Mouse (Mus musculus) frontal cortex, adult (tissue): ENCODE measurements at regions not wholly inside any gene's neighbourhood (a gene's known extent, or its start where the extent isn't known, plus 50 kb on each side); places are given as distances from the start of the nearest gene placed in this dataset.

ENCODE experiments used
- ATAC-seq: cut with Nextera tagmentation; 2 replicates; pipeline ENCODE4 v1.9.2; 2017; ENCODE audit warnings: mild to moderate bottlenecking, moderate library complexity, mixed read lengths; ENCODE audit not compliant: low TSS enrichment

- peak; percentile 55 for ATAC-seq
Observed at GRCm38 (mm10) chr6:141136664-141137375, 112.2 kb upstream of the Pde3a start.

- ATAC-seq: no peak
Observed at GRCm38 (mm10) chr6:141141016-141141415, 108.1 kb upstream of the Pde3a start.

DNA sequence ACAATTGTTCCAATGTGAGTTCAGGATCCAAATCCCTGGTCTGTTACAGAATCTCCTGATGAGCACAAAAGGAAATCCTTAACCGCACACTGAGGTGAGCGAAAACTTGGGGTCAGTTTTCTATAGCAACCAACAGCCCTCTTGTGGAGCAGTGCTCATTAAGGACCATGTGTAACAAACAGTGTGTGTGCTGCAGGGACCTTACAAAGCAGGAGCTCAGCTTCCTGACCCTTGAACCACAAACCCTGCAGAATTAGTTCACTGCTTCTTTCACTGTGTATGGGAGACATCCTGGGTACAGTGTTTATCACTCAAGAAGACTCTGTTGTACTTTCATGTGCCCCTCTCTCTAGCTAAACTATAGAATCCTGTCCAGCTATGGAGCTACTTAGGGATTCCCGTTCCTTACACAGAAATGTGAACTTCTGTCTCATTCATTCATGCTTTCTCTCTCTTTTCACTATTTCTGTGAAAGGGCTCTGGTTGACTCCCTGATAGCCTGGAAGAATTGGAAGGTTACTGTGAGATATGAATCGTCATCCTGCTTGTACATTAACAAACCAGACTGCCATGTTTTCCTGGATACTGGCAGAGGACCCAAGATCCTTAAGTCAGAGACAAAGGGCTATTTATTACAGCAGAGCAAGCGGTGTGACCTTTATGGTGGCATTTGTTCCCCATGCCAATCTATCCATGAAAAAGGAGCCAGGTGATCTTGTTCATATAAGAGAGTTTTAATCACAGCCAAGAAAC is 100.5 kb upstream of the Pde3a start:
- no peak for ATAC-seq

GRCm38 (mm10) chr6:141149170-141149917 is 99.7 kb upstream of the Pde3a start:
- no peak for ATAC-seq

- ATAC-seq: no peak
Observed at GRCm38 (mm10) chr6:141159326-141159725, 89.7 kb upstream of the Pde3a start.

- ATAC-seq: no peak
Observed at GRCm38 (mm10) chr6:141161626-141162233, 87.3 kb upstream of the Pde3a start.

DNA sequence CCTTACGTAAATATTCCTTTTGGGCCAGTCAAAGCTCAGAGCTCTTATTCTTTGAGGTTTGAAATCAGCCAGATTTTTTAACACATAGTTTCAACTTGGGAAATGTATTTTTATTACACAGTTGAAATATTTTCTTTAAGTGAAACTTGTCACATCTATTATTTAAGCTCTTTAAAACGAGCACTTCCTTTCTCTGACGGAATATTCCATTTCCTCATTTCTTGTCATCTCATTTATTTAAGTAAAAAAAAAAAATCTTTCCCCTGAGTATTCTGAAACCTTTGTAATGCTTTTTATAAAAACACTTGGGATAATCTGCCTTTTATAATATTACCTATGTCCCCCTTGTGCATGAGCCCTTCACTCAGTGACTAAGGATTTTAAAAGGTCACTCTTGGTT is 81.8 kb upstream of the Pde3a start:
- no peak for ATAC-seq

GRCm38 (mm10) chr6:141168356-141168755 is 80.7 kb upstream of the Pde3a start:
- ATAC-seq: no peak

DNA sequence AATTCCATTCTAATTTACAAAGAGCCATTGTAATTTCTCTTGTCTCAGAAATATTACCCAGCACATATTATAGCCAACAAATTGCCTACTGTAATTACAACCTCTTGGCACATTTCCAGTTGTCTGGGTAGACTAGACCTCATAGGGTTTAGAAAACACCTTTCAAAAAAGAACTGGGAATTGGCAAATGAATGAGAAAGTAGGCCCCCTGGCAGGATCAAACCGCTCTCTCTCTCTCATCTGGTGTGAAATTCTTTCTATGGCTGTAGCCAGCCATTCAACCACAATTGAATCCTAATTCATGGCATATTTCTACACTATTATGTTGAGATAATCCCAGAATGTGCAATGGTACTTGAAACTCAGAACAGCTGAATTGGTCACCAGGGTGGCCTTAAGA is 65.3 kb upstream of the Pde3a start:
- no peak for ATAC-seq

DNA sequence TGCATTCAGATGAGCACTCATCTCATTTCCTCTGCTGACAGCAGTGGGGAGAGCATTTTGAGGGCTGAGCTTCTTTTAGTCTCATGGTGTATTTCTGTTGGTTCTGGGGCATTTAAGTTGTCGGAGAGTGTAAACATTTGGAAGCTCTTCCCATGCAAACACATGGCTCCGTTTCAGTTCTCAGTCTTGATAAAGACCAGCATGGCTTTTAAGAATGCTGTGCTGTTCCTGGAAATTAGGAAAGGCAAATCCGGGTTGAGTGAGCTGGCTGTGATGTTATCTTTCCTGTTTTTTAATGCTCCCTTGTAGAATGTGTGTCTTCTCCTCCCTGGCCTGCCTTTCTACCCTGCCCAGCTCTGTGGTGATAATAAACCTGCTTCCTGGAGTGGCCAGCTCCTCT is 61.0 kb upstream of the Pde3a start:
- ATAC-seq: no peak

GRCm38 (mm10) chr6:141189093-141189492 is 60.0 kb upstream of the Pde3a start:
- no peak for ATAC-seq

DNA sequence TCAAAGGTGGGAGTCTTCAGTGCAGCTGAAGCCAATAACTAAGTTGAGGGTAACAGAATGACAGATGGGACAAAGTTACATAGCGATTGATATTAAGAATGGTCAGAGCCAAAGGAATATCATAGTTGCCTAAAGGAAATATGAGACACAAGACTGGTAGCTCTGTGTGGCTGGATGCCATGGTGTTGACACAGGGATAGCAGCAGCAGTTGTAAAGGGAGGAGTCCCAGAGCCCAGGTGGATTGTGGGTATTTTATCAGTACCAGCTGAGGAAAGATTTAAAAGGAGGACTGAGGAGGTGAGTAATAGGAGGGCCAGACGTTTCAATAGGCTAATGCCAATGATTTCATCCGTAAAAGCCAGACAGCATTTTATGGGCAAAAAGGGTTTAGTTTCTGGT is 59.4 kb upstream of the Pde3a start:
- ATAC-seq: no peak

GRCm38 (mm10) chr6:141190383-141190782 is 58.7 kb upstream of the Pde3a start:
- no peak for ATAC-seq

DNA sequence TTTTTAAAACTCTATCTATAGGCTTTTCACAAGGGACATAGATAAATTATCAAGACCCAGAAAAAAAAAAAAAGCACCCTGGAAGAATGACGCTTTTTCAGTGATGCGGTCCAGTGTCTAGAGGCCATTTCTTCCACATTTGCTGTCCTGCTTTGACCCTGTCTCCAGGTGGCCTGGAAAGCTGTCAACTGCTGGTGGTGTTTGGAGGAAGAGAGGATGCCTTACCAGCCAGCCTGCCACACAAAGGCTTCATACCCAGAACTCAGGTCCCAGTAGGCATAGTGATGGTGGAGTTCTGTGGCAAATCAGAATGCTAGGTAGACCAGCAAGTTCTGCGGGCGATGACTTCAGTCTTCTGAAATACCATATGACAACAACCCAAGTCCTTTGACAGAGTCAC is 51.6 kb upstream of the Pde3a start:
- no peak for ATAC-seq
